Mouse (Mus musculus): ENCODE measurements around the gene Mettl22. TPM values are rescaled to one million over a fixed set of nuclear protein-coding genes. Genes with fewer than 3 reads are reported as not detected.

Mettl22 gene
- polyA plus RNA-seq, 1 experiment from 2014 or later, result 21.1 TPM

DNA sequence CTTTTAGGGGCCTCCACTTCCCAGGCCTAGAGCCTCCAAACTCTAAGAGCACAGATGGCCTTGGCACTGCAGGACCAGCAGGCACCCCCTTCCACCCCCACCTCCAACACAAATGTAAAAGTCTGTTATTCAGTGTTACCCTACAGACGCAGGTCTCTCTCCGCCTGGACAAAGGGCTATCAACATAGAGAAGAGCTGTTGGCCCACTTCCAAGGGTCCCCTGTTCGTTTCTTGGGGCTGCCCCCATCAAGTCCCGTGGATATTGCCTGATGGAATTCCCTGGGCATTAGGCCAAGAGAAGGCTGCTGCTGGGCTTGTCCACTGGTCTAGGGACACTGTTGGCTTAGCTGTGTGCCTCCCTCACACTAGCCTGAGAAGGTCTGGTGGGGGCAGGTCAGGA lies 43.6 kb downstream of the Mettl22 start:
- peak overlapping the region; percentile 57 for H3K4me3 ChIP-seq (replicated peaks)

DNA sequence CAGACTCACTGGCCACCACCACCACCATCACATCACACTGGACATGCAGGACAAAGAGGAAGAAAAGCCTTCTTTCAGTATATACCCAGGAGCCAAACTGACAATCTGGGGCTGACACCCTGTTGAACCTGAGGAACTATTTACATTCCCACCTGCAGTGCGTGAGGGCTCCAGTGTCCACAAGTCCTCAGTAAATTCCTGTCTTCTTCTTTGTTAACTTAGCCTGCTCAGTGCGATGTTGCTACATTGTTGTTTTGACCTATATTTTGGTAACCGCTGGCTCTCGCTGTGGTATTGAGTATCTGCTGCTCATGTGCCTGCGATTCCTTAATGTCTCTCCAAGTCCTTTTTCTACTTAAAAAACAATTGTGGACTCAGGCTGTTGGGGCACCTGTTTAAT lies 49.9 kb downstream of the Mettl22 start:
- ATAC-seq (ENCODE audit: low FRiP score), result no peak

More for the DNA sequence above, 43.6 kb downstream of the Mettl22 start:
- Histone ChIP-seq H3K9ac (peak overlapping the region; percentile 64; the same call in 1 of the 2 replicates), H3K4me1 (peaks cover 18% of the 10 kb centered on the region), H3K27ac (no peak overlapping the region), H3K27me3 (peaks cover 46% of the 10 kb centered on the region), H3K9me3 (no peaks in the 10 kb centered on the region), H3K36me3 (replicated peaks) (no peaks in the 10 kb centered on the region), H3K4me2 (peak overlapping the region; percentile 82)
- no peak for ATAC-seq (ENCODE audit: low FRiP score)
- WGBS, result 20% methylated on average over 4 of the region's 4 CpGs

DNA sequence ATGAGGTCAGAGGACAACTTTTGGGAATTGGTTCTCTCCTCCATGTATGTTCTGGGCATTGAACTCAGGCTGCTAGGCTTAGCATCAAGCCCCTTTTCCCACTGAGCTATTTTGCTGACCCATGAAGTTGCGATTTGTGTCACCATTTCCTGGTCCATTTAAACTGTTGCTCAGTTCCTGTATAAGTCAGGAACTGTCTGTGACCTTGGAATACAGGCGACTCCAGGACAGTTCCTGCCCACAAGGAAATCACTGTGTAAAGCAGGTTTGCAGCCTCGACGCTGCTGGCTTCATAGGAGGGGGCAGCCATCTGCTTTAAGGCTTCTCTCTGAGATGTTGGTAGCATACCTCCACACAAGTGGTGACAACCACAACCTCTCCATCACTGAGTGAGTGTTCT lies 50.7 kb downstream of the Mettl22 start:
- H3K4me3 ChIP-seq (replicated peaks), result no peak overlapping the region
- ATAC-seq (ENCODE audit: low FRiP score), result no peak
- H3K4me2 ChIP-seq, result no peak overlapping the region
- peaks cover 22% of the 10 kb centered on the region for H3K4me1 ChIP-seq
- no peaks in the 10 kb centered on the region for H3K9me3 ChIP-seq
- 87% methylated on average over 4 of the region's 4 CpGs for WGBS
- H3K9ac ChIP-seq, result no peak overlapping the region
- peaks cover 83% of the 10 kb centered on the region for H3K27me3 ChIP-seq
- no peaks in the 10 kb centered on the region for H3K36me3 ChIP-seq (replicated peaks)
- no peak overlapping the region for H3K27ac ChIP-seq

More for the DNA sequence above, 49.9 kb downstream of the Mettl22 start:
- H3K27me3 ChIP-seq, result peaks cover 83% of the 10 kb centered on the region
- no peak overlapping the region for H3K4me3 ChIP-seq (replicated peaks)
- H3K4me2 ChIP-seq, result no peak overlapping the region
- WGBS, result 80% methylated on average over 5 of the region's 5 CpGs
- H3K4me1 ChIP-seq, result peaks cover 22% of the 10 kb centered on the region
- no peaks in the 10 kb centered on the region for H3K9me3 ChIP-seq
- H3K27ac ChIP-seq, result no peak overlapping the region
- no peak overlapping the region for H3K9ac ChIP-seq
- no peaks in the 10 kb centered on the region for H3K36me3 ChIP-seq (replicated peaks)

DNA sequence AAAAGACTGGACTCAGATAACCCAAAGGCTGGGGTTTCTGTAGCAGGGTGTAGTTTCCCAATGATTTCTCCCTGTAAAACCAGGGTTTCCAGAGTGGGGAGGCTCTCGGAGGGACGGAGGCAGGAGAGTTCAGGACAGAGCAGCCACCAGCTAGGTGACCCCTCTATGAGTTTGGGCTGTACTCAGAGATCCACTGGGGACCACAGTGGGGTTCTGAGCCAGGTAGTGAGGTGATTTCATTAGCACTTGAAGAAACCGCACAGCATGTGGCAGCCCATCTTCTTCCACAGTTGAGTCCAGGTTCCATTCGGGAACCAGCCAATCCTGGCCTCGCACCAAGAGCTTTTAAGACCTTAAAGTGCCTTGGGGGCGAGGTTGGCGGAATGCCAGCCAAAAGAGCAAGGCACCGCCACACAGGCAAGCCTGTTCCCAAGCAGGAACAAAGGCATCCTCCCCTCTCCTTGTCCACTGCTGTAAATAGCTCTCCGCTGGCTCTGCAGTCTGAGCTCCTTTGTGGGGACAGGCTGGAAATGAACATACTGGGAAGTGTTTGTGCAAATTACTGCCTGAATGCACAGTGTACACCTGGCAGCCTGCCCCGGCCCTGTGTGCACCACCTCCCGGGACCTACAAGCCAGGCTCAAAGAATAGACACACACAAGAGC lies 53.0 kb downstream of the Mettl22 start:
- H3K27ac ChIP-seq, result peak overlapping the region; percentile 79
- no peak overlapping the region; the same call in 1 of the 2 replicates for H3K9ac ChIP-seq
- H3K4me3 ChIP-seq (replicated peaks), result no peak overlapping the region
- H3K9me3 ChIP-seq, result no peaks in the 10 kb centered on the region
- no peaks in the 10 kb centered on the region for H3K36me3 ChIP-seq (replicated peaks)
- peak overlapping the region; percentile 6 for H3K4me2 ChIP-seq
- peak; percentile 86 for ATAC-seq (ENCODE audit: low FRiP score)
- WGBS, result 13% methylated on average over 11 of the region's 11 CpGs
- peaks cover 88% of the 10 kb centered on the region for H3K27me3 ChIP-seq
- peaks cover 22% of the 10 kb centered on the region for H3K4me1 ChIP-seq

DNA sequence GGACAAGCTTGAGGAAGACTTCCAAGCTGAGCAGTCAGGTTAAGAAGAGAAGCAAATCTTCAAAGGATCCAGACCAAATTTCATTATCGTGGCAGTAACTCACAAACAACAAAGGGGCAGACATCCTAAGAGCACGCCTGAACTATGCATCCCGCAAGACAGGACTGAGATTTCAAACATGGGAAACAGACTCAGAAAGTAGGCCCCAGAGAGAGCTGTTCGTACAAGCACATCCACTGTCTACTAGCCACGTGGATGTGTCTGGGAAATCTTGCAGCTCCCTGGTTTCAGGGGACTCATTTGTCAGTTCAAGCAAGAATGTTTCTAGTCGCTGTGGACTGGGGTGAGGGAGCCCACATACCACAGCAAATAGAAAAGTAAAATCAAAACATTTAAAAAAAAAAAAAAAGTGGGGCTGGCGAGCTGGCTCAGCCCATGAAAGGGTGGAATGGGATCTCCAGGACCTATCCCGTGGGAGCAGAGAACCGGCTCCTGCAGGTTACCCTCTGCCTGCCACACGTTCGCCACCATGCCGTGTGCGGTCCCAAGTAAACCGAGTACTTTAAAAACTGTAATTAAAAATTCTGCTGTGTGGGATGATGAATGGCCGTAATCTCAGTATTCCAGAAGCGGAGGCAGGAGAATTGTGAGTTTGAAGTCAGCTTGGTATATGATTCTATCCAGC lies 53.7 kb downstream of the Mettl22 start:
- peaks cover 85% of the 10 kb centered on the region for H3K27me3 ChIP-seq
- no peak overlapping the region for H3K4me3 ChIP-seq (replicated peaks)
- peak overlapping the region; percentile 6; the same call in 1 of the 2 replicates for H3K4me2 ChIP-seq
- peak overlapping the region; percentile 79 for H3K27ac ChIP-seq
- H3K9ac ChIP-seq, result no peak overlapping the region; the same call in 1 of the 2 replicates
- H3K36me3 ChIP-seq (replicated peaks), result no peaks in the 10 kb centered on the region
- H3K4me1 ChIP-seq, result peaks cover 22% of the 10 kb centered on the region
- peak; percentile 40; the same call in 1 of the 2 replicates for ATAC-seq (ENCODE audit: low FRiP score)
- no peaks in the 10 kb centered on the region for H3K9me3 ChIP-seq
- WGBS, result 65% methylated on average over 16 of the region's 16 CpGs

DNA sequence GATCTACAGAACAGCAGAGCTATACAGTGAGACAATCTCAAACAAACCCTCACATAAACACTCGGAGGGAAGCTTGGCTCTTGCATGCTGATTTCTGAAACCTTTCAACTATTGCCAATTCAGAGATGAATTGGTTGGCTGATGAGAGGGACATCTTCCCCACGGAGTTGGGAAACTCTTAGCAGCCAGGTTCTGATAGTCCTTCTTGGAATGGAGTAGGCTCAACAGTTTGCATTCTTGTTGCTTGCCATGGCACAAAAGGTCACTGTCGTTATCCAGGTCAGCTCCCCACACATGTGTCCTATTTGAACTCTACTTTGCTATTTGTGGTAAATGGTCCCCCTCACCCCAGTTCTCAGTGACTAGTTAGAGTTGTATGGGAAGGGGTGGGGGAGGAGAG lies 54.7 kb downstream of the Mettl22 start:
- Histone ChIP-seq H3K27me3 (peaks cover 85% of the 10 kb centered on the region), H3K9me3 (no peaks in the 10 kb centered on the region), H3K27ac (no peak overlapping the region), H3K4me3 (replicated peaks) (no peak overlapping the region), H3K4me1 (peaks cover 22% of the 10 kb centered on the region), H3K36me3 (replicated peaks) (no peaks in the 10 kb centered on the region), H3K9ac (no peak overlapping the region), H3K4me2 (no peak overlapping the region)
- no peak for ATAC-seq (ENCODE audit: low FRiP score)
- 72% methylated on average over 3 of the region's 3 CpGs for WGBS

DNA sequence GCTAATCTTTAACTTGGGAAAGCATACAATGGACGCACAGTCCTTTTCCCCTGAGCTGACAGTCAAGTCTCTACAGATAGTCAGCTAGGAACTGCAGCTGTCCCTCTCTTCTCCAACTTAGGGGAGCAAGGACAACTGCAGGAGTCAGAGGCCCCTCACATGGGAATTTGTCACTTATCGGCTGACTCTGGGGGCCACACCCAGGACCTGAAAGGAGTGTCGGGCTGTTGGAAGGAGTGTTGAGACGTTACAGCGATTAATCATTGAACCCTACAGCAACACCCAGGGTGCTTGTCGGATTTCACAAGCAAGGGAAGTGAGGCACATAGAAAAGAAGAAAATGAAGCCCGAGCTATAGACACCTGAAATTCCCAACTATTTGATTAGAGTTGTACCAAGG lies 55.3 kb downstream of the Mettl22 start:
- H3K4me2 ChIP-seq, result no peak overlapping the region
- 81% methylated on average over 7 of the region's 7 CpGs for WGBS
- no peak overlapping the region for H3K4me3 ChIP-seq (replicated peaks)
- H3K36me3 ChIP-seq (replicated peaks), result no peaks in the 10 kb centered on the region
- H3K27me3 ChIP-seq, result peaks cover 82% of the 10 kb centered on the region
- no peak overlapping the region for H3K9ac ChIP-seq
- peaks cover 22% of the 10 kb centered on the region for H3K4me1 ChIP-seq
- no peaks in the 10 kb centered on the region for H3K9me3 ChIP-seq
- no peak for ATAC-seq (ENCODE audit: low FRiP score)
- H3K27ac ChIP-seq, result no peak overlapping the region

DNA sequence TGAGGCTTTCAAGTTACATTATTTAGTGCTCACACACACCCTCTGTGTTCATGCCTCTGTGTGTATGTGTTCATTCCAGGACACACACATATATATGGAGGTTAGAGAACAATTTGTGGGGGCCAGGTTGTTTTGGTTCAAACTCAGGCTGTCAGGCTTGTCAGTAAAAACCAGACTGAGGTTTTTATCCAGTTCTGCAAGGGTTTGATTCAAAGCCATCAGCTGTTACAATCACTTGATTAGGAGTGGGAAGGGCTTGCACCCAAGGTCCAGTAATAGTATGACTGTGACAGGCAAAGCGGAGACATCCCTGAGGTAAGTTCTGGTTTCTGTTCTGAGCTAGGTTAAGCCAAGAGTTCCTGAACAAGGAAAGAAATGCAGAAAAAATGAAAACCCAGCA lies 58.8 kb downstream of the Mettl22 start:
- no peak overlapping the region for H3K4me3 ChIP-seq (replicated peaks)
- H3K27me3 ChIP-seq, result peaks cover 67% of the 10 kb centered on the region

DNA sequence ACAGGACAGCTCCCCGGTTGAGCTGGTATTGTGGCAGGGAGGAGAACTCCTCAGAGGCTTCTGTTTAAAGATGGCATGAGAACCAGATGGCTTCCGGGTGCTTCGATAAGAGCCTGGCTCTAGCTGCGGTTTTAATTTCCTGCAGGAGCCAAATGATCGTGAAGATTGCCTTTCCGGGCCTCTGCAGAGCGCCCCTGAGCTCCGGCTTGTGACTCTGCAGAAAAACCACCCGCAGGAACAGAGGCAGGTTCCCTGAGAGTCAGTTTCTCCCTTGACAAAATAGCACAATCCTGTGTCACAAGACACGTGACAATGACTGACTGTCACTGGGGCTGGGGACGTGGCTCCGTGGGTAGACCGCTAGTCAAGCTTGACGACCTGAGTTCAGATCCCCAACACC lies 59.4 kb downstream of the Mettl22 start:
- no peaks in the 10 kb centered on the region for H3K9me3 ChIP-seq
- 0 out of 2 replicates have a peak, but pooled peaks cover under 1% of the 10 kb centered on the region for H3K4me1 ChIP-seq
- ATAC-seq (ENCODE audit: low FRiP score), result no peak
- H3K4me2 ChIP-seq, result no peak overlapping the region
- no peaks in the 10 kb centered on the region for H3K36me3 ChIP-seq (replicated peaks)
- H3K4me3 ChIP-seq (replicated peaks), result no peak overlapping the region
- WGBS, result 86% methylated on average over 14 of the region's 14 CpGs
- H3K9ac ChIP-seq, result no peak overlapping the region
- no peak overlapping the region for H3K27ac ChIP-seq
- H3K27me3 ChIP-seq, result peaks cover 60% of the 10 kb centered on the region

More for the DNA sequence above, 58.8 kb downstream of the Mettl22 start:
- Histone ChIP-seq H3K4me2 (no peak overlapping the region), H3K9ac (no peak overlapping the region), H3K36me3 (replicated peaks) (no peaks in the 10 kb centered on the region), H3K27ac (no peak overlapping the region), H3K4me1 (peaks cover 7% of the 10 kb centered on the region; the same call in 1 of the 2 replicates), H3K9me3 (no peaks in the 10 kb centered on the region)
- no peak for ATAC-seq (ENCODE audit: low FRiP score)
- WGBS, result 92% methylated on average over 1 of the region's 1 CpGs

DNA sequence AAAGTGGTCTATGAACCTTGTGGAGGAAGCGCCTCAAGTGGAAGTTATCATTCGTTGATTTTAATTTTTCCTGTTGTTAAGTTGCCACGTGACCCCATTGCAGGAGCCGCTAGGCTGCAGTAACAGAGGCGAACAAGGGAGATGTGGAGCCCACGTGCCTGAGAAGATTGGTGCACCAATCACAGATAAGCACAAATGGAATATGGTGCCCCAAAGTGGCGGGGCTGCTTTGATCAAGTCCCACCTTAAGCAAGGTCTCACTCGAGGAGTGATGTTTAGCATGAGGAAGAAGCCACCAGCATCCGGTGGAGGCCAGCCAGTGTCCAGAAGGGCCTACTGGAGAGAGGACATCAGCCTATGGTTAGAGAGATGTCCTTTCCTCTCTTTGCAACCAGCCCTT lies 61.9 kb downstream of the Mettl22 start:
- Histone ChIP-seq H3K27ac (no peak overlapping the region), H3K4me2 (no peak overlapping the region), H3K27me3 (peaks cover 38% of the 10 kb centered on the region), H3K36me3 (replicated peaks) (no peaks in the 10 kb centered on the region), H3K4me3 (replicated peaks) (no peak overlapping the region), H3K9me3 (no peaks in the 10 kb centered on the region), H3K4me1 (no peaks in the 10 kb centered on the region), H3K9ac (no peak overlapping the region)
- no peak for ATAC-seq (ENCODE audit: low FRiP score)
- WGBS, result 88% methylated on average over 9 of the region's 9 CpGs

DNA sequence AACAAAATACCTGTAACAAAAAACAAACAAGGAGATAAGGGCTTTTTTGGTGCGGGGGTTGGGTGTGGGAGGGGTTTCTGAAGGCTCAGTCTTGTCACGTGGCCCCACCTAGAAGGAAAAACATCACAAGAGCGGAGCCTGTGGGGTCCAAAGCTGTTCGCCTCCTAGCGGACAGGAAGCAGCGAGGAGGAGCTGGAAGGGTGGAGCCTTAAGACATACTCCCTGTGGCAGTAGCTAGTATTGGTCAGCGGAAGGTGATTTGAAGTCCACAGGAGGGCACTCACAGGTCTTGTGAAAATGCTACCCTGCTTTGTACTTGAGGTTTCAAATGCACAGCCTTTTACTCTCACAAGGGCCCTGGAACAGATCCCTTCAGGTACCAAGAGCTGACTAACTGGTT lies 62.3 kb downstream of the Mettl22 start:
- Histone ChIP-seq H3K4me2 (no peak overlapping the region), H3K4me3 (replicated peaks) (no peak overlapping the region), H3K36me3 (replicated peaks) (no peaks in the 10 kb centered on the region), H3K9ac (no peak overlapping the region), H3K9me3 (no peaks in the 10 kb centered on the region), H3K27me3 (peaks cover 34% of the 10 kb centered on the region), H3K4me1 (no peaks in the 10 kb centered on the region), H3K27ac (no peak overlapping the region)
- no peak for ATAC-seq (ENCODE audit: low FRiP score)
- 75% methylated on average over 7 of the region's 7 CpGs for WGBS

DNA sequence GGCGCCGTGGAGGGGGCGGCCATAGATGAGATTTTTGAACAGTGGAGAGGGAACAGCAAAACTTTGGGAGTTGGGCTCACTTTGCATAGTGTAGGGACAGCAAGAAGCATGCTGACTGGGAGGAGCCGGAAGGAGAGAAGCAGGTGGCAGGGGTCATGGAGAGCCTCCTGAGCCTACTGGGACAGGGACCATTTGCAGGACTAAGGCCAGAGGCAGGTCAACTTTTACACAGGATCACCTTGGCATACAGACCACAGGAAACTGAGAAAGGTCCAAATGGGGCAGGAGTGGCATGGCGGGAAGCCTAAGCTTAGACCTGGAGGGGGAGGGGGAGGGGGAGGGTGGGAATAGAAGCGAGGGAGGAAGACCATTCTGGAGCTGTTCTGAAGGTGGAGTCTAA lies 62.9 kb downstream of the Mettl22 start:
- Histone ChIP-seq H3K27me3 (peaks cover 28% of the 10 kb centered on the region), H3K9me3 (no peaks in the 10 kb centered on the region), H3K9ac (no peak overlapping the region), H3K27ac (no peak overlapping the region), H3K4me2 (no peak overlapping the region), H3K4me1 (peaks cover 2% of the 10 kb centered on the region), H3K4me3 (replicated peaks) (no peak overlapping the region), H3K36me3 (replicated peaks) (no peaks in the 10 kb centered on the region)
- ATAC-seq (ENCODE audit: low FRiP score), result no peak
- WGBS, result 84% methylated on average over 6 of the region's 6 CpGs

All from forebrain, embryonic 12.5 days (tissue).